Mouse (Mus musculus): ENCODE measurements around the gene Slc4a5.

DNA sequence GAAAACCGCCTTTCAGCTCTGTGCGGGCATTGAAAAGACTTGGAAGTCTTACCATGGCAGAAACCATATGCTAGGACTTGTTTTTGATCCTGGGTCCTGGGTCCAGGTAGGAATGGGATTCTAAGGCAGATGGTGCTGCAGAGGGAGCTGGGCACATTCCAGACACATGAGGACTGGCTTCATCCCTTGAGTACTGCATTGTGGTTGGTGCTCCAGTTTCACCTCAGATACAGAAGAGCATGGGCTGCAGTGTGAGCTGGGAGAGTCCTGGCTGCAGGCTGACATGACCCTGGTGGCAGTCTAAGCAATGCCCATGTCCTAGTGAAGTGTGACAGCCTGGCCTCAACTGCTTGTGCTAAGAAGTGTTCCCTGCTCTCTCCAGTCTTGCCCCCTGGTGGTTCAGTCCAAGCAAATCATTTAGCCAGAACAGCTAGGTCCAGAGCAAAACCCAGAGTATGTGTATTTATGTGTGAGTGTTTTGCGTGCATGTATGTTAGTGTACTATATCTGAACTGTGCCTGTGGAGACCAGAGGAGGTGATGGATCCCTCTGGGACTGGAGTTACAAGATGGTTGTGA, 34.7 kb upstream of the Slc4a5 start:
- TF ChIP-seq CTCF (IDR thresholded peaks at IDR 0.05; ENCODE audit: extremely low read depth, insufficient read depth, low read length) (peak; percentile 39; the same call in 1 of the 2 replicates), POLR2A (IDR thresholded peaks at IDR 0.05; ENCODE audit: extremely low read depth, insufficient read depth, low read length) (no peak)
